Mouse (Mus musculus): Measurements from ENCODE around the gene Ptpn1. TPM values are rescaled to one million over a fixed set of nuclear protein-coding genes. Genes with fewer than 3 reads are reported as not detected.

Gene Ptpn1
- polyA plus RNA-seq, 1 experiment from 2014 or later, result 22.4 TPM

GRCm38 (mm10) chr2:167911511-167911910 is 20.3 kb upstream of the Ptpn1 start:
- Histone ChIP-seq H3K27me3 (ENCODE audit: control insufficient read depth, insufficient read depth, low read depth, low read length) (no peaks in the 10 kb centered on the region; the same call in 1 of the 2 replicates), H3K4me2 (ENCODE audit: low read depth, low read length) (no peak overlapping the region), H3K9ac (ENCODE audit: low read depth, low read length) (no peak overlapping the region), H3K36me3 (ENCODE audit: control insufficient read depth, insufficient read depth) (no peaks in the 10 kb centered on the region), H3K4me1 (ENCODE audit: control insufficient read depth, low read depth, low read length) (no peaks in the 10 kb centered on the region), H3K4me3 (ENCODE audit: low read depth, low read length) (no peak overlapping the region), H3K27ac (ENCODE audit: low read length) (no peak overlapping the region), H3K9me3 (replicated peaks; ENCODE audit: control insufficient read depth, low read length) (no peaks in the 10 kb centered on the region)
- WGBS (ENCODE audit: insufficient replicate concordance), result 69% methylated on average over 5 of the region's 5 CpGs
- no peak for ATAC-seq (ENCODE audit: low read depth)

GRCm38 (mm10) chr2:167919081-167919480 is 12.8 kb upstream of the Ptpn1 start:
- 27% methylated on average over 1 of the region's 1 CpGs for WGBS (ENCODE audit: insufficient replicate concordance)
- Histone ChIP-seq H3K4me1 (ENCODE audit: control insufficient read depth, low read depth, low read length) (no peaks in the 10 kb centered on the region; the same call in 1 of the 2 replicates), H3K27ac (ENCODE audit: low read length) (no peak overlapping the region), H3K36me3 (ENCODE audit: control insufficient read depth, insufficient read depth) (no peaks in the 10 kb centered on the region), H3K9me3 (replicated peaks; ENCODE audit: control insufficient read depth, low read length) (no peaks in the 10 kb centered on the region), H3K9ac (ENCODE audit: low read depth, low read length) (no peak overlapping the region), H3K4me2 (ENCODE audit: low read depth, low read length) (no peak overlapping the region), H3K27me3 (ENCODE audit: control insufficient read depth, insufficient read depth, low read depth, low read length) (no peaks in the 10 kb centered on the region), H3K4me3 (ENCODE audit: low read depth, low read length) (no peak overlapping the region)
- ATAC-seq (ENCODE audit: low read depth), result no peak

- H3K36me3 ChIP-seq (ENCODE audit: control insufficient read depth, insufficient read depth), result no peaks in the 10 kb centered on the region
- H3K27ac ChIP-seq (ENCODE audit: low read length), result no peak overlapping the region
- H3K4me2 ChIP-seq (ENCODE audit: low read depth, low read length), result no peak overlapping the region
- WGBS (ENCODE audit: insufficient replicate concordance), result 49% methylated on average over 11 of the region's 11 CpGs
- ATAC-seq (ENCODE audit: low read depth), result no peak
- H3K27me3 ChIP-seq (ENCODE audit: control insufficient read depth, insufficient read depth, low read depth, low read length), result no peaks in the 10 kb centered on the region
- H3K4me1 ChIP-seq (ENCODE audit: control insufficient read depth, low read depth, low read length), result peaks cover 6% of the 10 kb centered on the region; the same call in 1 of the 2 replicates
- no peak overlapping the region for H3K9ac ChIP-seq (ENCODE audit: low read depth, low read length)
- H3K9me3 ChIP-seq (replicated peaks; ENCODE audit: control insufficient read depth, low read length), result no peaks in the 10 kb centered on the region
- H3K4me3 ChIP-seq (ENCODE audit: low read depth, low read length), result no peak overlapping the region
These were observed 11.8 kb upstream of the Ptpn1 start for GRCm38 (mm10) chr2:167920041-167920440.

GRCm38 (mm10) chr2:167920960-167921495 is 10.8 kb upstream of the Ptpn1 start:
- Histone ChIP-seq H3K4me3 (ENCODE audit: low read depth, low read length) (no peak overlapping the region), H3K27ac (ENCODE audit: low read length) (no peak overlapping the region), H3K9ac (ENCODE audit: low read depth, low read length) (no peak overlapping the region), H3K36me3 (ENCODE audit: control insufficient read depth, insufficient read depth) (no peaks in the 10 kb centered on the region), H3K4me2 (ENCODE audit: low read depth, low read length) (no peak overlapping the region), H3K9me3 (replicated peaks; ENCODE audit: control insufficient read depth, low read length) (no peaks in the 10 kb centered on the region), H3K27me3 (ENCODE audit: control insufficient read depth, insufficient read depth, low read depth, low read length) (no peaks in the 10 kb centered on the region), H3K4me1 (ENCODE audit: control insufficient read depth, low read depth, low read length) (peaks cover 9% of the 10 kb centered on the region; the same call in 1 of the 2 replicates)
- no peak for ATAC-seq (ENCODE audit: low read depth)
- 75% methylated on average over 9 of the region's 9 CpGs for WGBS (ENCODE audit: insufficient replicate concordance)

- H3K36me3 ChIP-seq (ENCODE audit: control insufficient read depth, insufficient read depth), result no peaks in the 10 kb centered on the region
- H3K27ac ChIP-seq (ENCODE audit: low read length), result no peak overlapping the region
- no peak overlapping the region for H3K4me3 ChIP-seq (ENCODE audit: low read depth, low read length)
- WGBS (ENCODE audit: insufficient replicate concordance), result 47% methylated on average over 8 of the region's 8 CpGs
- H3K9me3 ChIP-seq (replicated peaks; ENCODE audit: control insufficient read depth, low read length), result no peaks in the 10 kb centered on the region
- H3K4me1 ChIP-seq (ENCODE audit: control insufficient read depth, low read depth, low read length), result peaks cover 11% of the 10 kb centered on the region; the same call in 1 of the 2 replicates
- no peak for ATAC-seq (ENCODE audit: low read depth)
- no peak overlapping the region for H3K9ac ChIP-seq (ENCODE audit: low read depth, low read length)
- no peaks in the 10 kb centered on the region for H3K27me3 ChIP-seq (ENCODE audit: control insufficient read depth, insufficient read depth, low read depth, low read length)
- no peak overlapping the region for H3K4me2 ChIP-seq (ENCODE audit: low read depth, low read length)
These were observed 10.0 kb upstream of the Ptpn1 start for GRCm38 (mm10) chr2:167921823-167922222.

- Histone ChIP-seq H3K9me3 (replicated peaks; ENCODE audit: control insufficient read depth, low read length) (no peaks in the 10 kb centered on the region), H3K27me3 (ENCODE audit: control insufficient read depth, insufficient read depth, low read depth, low read length) (no peaks in the 10 kb centered on the region), H3K27ac (ENCODE audit: low read length) (no peak overlapping the region), H3K9ac (ENCODE audit: low read depth, low read length) (no peak overlapping the region), H3K4me1 (ENCODE audit: control insufficient read depth, low read depth, low read length) (peaks cover 14% of the 10 kb centered on the region), H3K36me3 (ENCODE audit: control insufficient read depth, insufficient read depth) (no peaks in the 10 kb centered on the region), H3K4me2 (ENCODE audit: low read depth, low read length) (no peak overlapping the region), H3K4me3 (ENCODE audit: low read depth, low read length) (no peak overlapping the region)
- no peak for ATAC-seq (ENCODE audit: low read depth)
- 66% methylated on average over 5 of the region's 5 CpGs for WGBS (ENCODE audit: insufficient replicate concordance)
These were observed 7.8 kb upstream of the Ptpn1 start for GRCm38 (mm10) chr2:167924011-167924410.

GRCm38 (mm10) chr2:167924803-167925604 is 6.9 kb upstream of the Ptpn1 start:
- peak; percentile 76 for ATAC-seq (ENCODE audit: low read depth)
- Histone ChIP-seq H3K9me3 (replicated peaks; ENCODE audit: control insufficient read depth, low read length) (no peaks in the 10 kb centered on the region), H3K9ac (ENCODE audit: low read depth, low read length) (peak overlapping the region; percentile 44), H3K4me2 (ENCODE audit: low read depth, low read length) (peak overlapping the region; percentile 71), H3K36me3 (ENCODE audit: control insufficient read depth, insufficient read depth) (no peaks in the 10 kb centered on the region), H3K27ac (ENCODE audit: low read length) (peak overlapping the region; percentile 75), H3K4me3 (ENCODE audit: low read depth, low read length) (peak overlapping the region; percentile 57), H3K27me3 (ENCODE audit: control insufficient read depth, insufficient read depth, low read depth, low read length) (no peaks in the 10 kb centered on the region), H3K4me1 (ENCODE audit: control insufficient read depth, low read depth, low read length) (peaks cover 14% of the 10 kb centered on the region)
- 1% methylated on average over 29 of the region's 29 CpGs for WGBS (ENCODE audit: insufficient replicate concordance)

GRCm38 (mm10) chr2:167925841-167926800 is 5.7 kb upstream of the Ptpn1 start:
- Histone ChIP-seq H3K4me3 (ENCODE audit: low read depth, low read length) (no peak overlapping the region), H3K4me2 (ENCODE audit: low read depth, low read length) (0 out of 2 replicates have a peak overlapping the region, but pooled peaks have one; percentile 71), H3K9ac (ENCODE audit: low read depth, low read length) (no peak overlapping the region), H3K27me3 (ENCODE audit: control insufficient read depth, insufficient read depth, low read depth, low read length) (no peaks in the 10 kb centered on the region), H3K4me1 (ENCODE audit: control insufficient read depth, low read depth, low read length) (peaks cover 14% of the 10 kb centered on the region), H3K36me3 (ENCODE audit: control insufficient read depth, insufficient read depth) (no peaks in the 10 kb centered on the region), H3K27ac (ENCODE audit: low read length) (peak overlapping the region; percentile 75), H3K9me3 (replicated peaks; ENCODE audit: control insufficient read depth, low read length) (no peaks in the 10 kb centered on the region)
- 44% methylated on average over 11 of the region's 11 CpGs for WGBS (ENCODE audit: insufficient replicate concordance)
- ATAC-seq (ENCODE audit: low read depth), result no peak
